Mouse (Mus musculus): Measurements from ENCODE around the gene Rgs6. TPM values are rescaled to one million over a fixed set of nuclear protein-coding genes. Genes with fewer than 3 reads are reported as not detected.

The Rgs6 gene
- polyA plus RNA-seq, 3 experiments from 2014 or later: not detected

DNA sequence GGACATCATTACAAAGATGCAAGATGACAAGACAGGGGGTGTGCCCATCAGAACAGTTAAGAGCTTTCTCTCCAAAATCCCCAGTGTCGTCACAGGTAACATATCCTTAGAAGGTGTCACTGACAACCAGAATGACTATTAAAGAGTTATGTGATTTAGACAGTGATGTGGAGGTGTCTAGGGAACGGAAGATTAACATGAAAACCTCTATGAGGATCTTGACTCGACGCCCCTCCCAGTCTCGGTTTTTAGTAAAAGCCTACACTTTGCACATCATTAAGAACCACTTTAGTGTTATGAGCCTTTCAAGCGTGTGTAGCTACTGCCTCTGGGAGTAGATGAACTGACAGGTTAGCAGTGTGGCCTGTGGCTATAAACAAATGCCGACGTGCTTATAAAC lies 397.2 kb downstream of the Rgs6 start:
- no peak for ATAC-seq

DNA sequence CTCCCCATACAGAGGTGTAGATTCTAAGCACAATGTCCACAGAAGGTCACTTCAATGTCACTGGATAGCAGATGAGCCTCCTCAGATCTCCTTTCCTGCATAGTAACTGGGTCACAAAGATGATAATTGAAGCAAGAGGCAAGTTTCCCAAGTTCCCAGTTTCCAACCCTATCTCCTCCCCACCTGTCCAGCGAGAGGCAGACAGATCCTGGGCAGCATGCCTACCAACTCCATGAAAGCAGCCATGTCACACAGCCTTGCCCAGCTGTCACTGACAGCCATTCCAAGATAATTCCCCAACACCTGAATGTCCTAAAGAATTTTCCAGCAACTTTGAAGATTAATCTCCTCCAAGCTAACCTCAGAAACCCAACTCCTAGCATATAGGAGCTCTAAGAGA lies 399.6 kb downstream of the Rgs6 start:
- no peak for ATAC-seq

- ATAC-seq: no peak
Observed at GRCm38 (mm10) chr12:82993905-82994304, 405.8 kb downstream of the Rgs6 start.

DNA sequence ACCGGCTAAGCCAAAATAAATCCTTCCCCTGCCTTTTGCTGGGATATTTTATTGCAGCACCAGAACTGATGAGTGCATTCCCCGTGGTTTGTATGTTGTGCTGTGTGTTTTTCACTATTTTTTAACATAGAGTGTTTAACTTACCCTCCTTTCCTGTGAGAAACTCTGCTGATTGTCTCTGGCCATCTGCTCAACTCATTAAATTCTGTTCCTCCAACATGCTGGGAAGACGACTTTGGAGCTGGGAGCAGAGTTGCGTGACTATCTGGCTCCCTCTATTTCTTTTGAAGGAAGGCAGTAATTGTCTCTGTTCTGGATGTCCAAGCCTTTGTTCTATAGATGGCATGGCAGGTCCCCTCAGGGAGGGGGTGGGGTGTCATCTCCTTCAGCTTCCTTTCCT lies 408.7 kb downstream of the Rgs6 start:
- no peak for ATAC-seq

- ATAC-seq: no peak
Observed at GRCm38 (mm10) chr12:82998682-82999332, 410.7 kb downstream of the Rgs6 start.

DNA sequence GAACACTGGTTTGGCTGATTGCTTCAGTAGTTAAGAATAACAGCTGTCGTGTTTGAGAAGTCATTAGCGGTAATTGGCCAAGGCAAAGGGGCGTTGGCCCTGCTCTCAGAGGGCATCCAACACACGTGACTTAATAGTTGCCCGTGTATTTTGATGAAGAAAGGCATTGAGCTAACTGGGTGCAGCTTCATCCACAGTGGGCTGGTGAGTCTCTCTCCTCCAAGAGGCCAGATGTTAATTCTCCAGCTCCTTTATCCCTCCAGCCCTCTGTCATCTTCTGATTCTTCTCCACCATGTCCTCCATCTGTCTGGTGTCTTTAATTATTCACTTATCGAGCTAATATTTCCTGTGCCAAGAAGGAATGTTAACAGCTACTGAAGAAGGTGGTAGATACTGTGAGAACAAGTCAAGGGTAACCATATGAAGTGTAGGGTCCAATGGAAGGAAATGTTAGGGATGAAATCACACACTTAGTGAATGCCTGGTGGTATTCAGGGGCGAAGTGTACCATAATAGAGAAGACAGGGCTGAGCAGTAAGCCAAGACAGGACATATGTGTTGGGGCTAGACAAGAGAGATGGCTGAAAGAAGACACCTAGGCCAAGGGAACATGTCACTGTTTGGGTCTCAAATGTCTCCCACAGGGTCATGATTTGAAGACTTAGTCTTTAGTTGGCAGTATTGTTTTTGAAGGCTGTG lies 411.4 kb downstream of the Rgs6 start:
- no peak for ATAC-seq

DNA sequence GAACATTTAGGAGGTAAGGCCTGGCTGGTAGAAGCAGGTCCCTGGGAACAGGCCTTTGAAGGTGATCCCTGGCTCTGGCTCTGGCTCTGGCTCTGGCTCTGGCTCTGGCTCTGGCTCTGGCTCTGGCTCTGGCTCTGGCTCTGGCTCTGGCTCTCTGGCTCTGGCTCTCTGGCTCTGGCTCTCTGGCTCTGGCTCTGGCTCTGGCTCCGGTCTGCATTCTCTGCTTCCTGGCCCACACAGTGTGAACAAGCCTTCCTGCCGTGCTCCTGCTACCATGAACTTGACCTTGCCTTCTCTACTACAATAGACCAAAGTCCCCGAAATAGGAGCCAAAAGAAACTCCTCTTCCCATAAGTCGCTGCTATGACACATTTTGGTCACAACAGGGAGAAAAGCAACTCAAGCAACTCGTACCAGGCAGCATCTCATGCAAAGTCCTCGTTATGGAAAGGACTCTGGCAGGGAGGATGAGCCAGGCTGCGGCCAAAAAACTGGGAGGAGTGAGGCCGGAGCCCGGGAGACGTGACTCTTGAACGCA lies 412.0 kb downstream of the Rgs6 start:
- no peak for ATAC-seq

DNA sequence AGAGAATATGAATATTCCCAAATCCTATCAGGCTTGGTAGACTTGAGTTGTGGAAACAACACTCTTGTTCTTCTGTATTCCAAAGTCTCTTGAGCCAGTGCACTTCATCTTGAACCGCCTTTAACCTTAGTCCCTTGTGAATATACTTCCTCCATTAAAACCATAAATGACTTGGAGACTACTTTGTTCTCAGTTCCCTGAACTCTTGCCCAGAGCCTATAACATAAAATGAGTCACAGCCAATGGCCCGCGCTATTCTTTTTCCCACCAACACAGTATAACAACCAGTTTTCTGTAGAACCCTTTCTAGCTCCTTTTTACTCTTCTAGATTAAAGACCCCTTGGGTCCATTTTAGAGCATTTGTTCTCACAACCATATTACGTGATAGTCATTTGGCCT lies 412.9 kb downstream of the Rgs6 start:
- ATAC-seq: no peak

DNA sequence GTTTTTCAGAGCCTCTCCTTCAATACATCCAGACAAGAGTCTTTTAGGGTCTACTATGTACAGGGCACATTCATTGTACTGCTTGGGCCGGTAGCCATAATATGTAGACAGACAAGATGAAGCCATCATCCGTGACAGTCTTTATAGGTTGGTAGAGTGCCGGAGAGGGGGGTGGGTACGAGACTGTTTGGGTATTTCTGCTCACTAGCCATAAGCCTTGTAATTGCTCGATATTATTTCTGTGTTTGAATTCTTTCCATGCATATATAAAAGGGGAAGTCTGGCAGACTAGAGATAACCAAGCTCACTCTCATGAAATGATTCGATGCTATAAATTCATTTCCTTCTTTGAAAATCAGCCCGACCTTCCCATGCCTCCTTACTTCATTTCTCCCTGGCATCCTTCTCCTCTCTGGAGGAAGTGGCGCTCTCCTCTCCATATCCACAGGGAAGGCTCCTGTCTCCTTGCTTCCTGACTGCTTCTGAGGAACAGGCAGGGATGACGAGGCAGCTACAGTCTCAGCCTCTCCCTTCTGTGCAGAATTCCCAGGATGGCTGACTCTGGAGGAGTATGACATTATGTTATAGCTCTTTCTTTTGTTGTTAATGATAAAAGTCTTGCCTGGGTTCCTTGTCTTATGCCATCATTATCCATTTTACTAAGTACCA lies 416.1 kb downstream of the Rgs6 start:
- ATAC-seq: no peak

DNA sequence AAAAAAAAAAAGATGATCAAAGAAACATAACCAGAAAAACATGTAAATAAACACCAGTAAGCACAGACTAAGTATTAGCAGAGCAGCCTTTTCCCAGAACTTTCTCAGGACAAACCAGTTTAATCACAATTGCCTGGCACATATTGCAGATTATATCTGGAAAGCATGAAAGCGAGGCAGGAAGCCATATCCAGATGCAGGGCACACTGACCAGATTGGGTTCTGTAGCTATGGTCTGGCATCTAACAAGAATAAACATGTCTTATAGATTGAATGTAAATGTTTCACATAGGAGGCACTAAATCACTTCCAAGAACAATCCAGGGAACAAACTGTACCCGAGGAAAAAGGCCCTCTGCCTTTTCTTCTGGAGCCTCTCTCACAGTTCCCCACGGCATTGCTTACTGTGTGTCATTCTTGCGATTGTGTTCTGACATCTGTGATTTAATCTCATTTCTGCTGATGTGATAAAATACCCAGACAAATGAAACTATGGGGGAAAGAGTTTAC lies 423.0 kb downstream of the Rgs6 start:
- no peak for ATAC-seq

DNA sequence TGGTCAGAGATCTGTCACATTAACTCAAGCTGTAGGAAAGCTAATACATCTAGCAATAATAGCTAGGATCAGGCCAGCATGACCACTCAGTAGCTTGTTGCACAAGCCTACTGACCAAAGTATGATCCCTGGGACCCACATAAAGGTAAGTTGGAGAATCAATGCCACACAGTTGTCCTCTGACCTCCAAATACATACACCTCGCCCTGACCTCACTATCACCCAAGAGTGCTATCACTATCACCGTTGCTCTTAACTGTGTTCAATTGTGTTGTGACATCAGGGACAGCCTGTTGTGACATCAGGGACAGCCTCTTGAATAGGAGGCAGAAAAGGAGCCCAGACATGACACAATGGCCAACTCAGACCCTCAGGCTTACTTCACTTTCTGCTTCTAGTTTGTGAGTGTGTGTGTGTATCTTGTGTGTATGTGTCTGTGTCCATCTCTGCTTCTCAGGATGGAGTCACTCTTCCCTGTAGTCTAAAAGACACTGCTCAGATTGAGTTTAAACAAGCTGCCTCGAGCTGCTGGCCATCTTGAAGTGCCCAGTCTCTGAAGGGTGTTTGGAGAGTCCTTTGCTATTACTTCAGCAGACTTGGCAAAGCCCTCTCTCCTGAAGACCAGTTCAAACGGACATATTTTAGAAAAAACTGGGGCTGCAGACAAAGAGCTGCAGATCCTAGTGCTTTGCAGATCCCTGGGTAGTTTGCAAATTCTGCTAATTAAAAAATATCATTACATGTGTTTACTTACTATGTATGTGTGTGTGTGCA lies 426.0 kb downstream of the Rgs6 start:
- no peak for ATAC-seq

DNA sequence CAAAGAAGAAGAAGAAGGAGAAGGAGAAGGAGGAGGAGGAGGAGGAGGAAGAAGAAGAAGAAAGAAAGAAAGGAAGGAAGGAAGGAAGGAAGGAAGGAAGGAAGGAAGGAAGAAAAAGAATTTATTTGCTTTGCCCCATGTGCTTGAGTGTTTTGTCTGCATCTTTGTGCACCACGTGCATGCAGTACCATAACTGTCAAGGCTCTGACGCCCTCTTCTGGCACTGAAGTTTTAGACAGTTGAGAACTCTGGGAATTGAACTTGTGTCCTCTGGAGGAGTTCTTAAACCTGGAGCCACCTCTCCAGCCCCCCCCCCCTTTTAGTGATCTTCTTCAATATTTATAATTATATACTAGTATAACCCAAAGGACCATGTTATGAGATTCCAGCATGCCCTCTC lies 426.8 kb downstream of the Rgs6 start:
- ATAC-seq: no peak

GRCm38 (mm10) chr12:83015366-83015765 lies 427.3 kb downstream of the Rgs6 start:
- ATAC-seq: no peak

DNA sequence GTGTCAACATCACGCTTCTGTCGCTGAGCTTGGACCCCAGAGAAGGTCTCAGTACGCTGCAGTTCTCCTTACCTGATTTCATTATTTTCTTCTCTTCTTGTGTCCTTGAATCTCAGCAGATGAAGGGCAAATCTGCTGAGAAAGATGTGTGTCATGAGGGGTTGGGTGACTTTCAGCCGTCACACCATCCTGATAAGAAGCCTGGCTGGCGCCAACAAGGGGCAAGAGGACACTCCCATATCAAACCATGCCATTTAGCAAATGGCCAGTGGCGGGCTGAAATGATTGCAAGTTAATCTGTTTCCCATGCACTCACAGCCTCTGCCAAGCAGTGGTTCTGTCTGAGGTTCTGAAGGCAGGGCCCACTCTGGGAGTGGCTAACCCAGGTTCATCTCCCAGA lies 428.4 kb downstream of the Rgs6 start:
- ATAC-seq: no peak

DNA sequence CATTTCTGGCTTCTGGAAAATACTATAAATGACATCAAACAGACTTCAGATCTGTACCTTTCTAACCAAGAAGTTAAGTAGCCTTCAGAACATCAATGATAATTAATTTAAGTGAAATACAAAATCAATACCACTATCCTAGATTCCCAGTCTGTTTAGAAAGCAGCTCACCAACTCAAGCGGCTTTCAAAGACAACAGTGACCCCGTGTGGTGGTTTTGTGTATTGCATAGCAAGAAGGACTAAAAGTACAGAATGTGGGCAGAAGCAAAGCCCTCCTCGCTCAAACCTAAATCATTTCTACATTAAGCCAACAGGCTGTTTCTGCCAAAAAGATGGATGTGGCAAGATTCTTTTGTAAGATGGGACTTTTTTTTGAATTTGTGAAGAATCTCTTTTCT lies 429.9 kb downstream of the Rgs6 start:
- ATAC-seq: no peak

DNA sequence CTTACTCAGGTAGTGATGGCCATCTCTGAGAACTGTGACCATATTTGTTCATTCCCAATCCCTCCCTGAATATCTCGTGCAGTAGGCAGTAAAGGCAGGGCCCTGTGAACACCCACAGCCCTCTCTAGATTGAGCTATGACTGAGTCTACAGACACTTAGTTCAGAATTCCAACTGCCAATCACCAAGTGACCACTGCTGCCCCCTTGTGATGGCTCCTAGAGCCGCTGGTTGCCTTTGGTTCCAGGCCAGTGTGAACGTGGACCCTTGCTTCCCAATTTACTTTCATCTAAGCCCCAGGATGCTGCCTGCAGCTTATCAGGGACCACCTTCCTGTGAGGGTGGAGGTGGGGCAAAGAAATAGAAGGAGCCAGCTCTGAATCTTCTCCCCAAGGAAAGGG lies 438.9 kb downstream of the Rgs6 start:
- no peak for ATAC-seq

DNA sequence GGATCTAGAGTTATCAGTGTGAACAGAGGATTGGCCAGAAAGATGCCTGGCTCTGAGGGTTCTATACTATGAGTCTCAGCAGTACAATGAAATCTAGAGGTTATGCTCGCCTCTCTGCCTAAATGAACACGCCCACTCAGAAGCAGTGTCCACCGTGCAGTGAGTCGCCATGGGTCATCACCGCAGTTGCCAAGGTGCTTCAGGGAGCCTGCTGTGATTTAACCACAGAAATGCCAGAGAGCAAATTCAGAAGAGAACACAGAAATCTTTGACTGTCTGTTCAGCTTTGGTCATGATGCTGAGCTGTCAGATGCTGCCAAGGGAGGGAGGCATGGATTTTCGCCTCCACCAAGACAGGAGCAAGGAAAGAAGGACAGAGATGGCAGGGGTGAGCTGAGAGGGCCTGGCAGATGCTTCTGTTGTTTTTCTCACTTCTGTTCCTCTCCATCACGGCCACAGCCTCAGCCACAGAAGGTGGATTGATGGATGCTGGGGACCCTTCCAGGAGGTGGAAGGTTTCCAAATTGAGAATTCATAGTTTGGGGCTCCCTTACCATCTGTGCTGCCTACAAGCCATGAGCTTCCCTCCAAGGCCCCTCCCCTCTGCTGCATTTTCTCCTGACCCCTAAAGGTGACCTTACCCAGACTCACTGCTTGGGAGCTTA lies 445.2 kb downstream of the Rgs6 start:
- no peak for ATAC-seq

- no peak for ATAC-seq
Observed at GRCm38 (mm10) chr12:83034859-83035569, 446.9 kb downstream of the Rgs6 start.

DNA sequence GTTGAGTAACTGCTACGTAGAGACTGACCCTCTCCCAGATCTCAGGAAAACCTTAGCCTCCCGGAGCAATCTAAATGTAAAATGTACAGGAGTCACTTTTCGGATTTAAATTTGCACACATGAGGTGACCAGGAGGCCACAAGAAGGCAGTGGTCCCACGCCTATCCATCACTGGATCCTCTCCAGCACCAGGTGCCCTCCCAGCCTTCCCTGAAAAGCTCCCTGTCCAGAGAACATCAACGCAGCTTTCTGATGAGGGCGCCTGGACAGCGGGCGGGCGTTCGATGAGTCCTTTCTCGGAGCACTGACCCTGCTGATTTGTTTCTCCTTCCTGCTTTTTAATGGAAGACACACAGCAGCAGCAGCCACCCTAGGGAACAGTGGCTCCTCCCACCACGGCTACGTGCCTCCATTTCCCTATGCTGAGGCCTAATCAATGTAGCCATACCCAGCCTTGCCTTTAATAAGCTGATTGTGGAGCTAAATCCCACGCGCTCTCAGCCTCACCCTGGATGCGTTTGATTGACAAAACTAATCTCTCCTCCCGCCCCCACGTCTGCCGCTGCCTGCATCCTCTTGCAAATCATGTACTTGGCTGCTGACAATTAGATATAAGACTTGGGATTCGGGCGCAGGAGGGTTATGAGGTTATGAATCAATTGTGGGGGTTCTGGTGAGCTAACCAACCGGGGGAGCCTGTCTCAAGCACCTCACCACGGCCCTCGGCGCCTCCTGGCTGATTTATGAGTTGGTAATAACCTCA lies 449.9 kb downstream of the Rgs6 start:
- no peak for ATAC-seq

- ATAC-seq: no peak
Observed at GRCm38 (mm10) chr12:83038779-83039178, 450.7 kb downstream of the Rgs6 start.

DNA sequence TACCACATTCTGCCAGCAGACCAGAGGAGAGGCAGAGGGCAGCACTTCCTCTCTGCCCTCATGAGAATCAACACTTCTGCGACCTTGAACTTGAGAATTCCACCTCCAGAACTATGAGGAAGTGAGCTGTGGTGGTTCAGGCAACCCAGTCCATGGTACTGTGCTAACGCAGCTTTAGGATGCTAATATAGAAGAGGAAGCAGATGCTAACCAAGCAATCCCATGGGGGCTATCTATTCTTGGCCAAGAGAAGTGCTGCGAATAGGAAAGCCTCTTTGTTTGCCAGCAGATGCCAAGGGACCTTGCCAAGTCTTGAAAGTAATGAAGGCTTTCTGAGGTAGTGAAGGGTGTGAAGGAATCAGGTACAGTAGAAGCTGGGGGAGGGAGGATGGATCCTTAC lies 451.8 kb downstream of the Rgs6 start:
- no peak for ATAC-seq

Measured in inflammation-experienced regulatory T-cells, adult 6 months (primary cell).